Mouse (Mus musculus) liver, embryonic 16.5 days (tissue): ENCODE measurements around the gene Olfr837. TPM values are rescaled to one million over a fixed set of nuclear protein-coding genes. Genes with fewer than 3 reads are reported as not detected.
"Not testable (repeated sequence)": the region's sequence is repeated elsewhere in the genome, so short reads cannot be mapped to it uniquely, and the experiment has no call there.

ENCODE experiments used
- ATAC-seq: fragments of 200-750 bp; cut with Nextera tagmentation; 2 replicates; pipeline ENCODE4 v1.8.0; 2017; ENCODE audit warnings: low read depth, mild to moderate bottlenecking, moderate number of reproducible peaks, moderate library complexity
- H3K27ac ChIP-seq: fragments of 300-500 bp; sonication (generic); 2 replicates; pipeline ENCODE4 v1.5.1; 2014; ENCODE audit warnings: mild to moderate bottlenecking, low read length
- H3K27me3 ChIP-seq: fragments of 300-500 bp; sonication (generic); 2 replicates; pipeline ENCODE4 v1.6.1; 2014; ENCODE audit warnings: low read depth, low read length, mixed read lengths; ENCODE audit not compliant: control insufficient read depth, insufficient read depth
- H3K36me3 ChIP-seq: fragments of 300-500 bp; sonication (generic); 2 replicates; pipeline ENCODE4 v1.6.1; 2014; ENCODE audit warnings: mild to moderate bottlenecking; ENCODE audit not compliant: control insufficient read depth, insufficient read depth
- H3K4me1 ChIP-seq: fragments of 300-500 bp; sonication (generic); 2 replicates; pipeline ENCODE4 v1.6.1; 2014; ENCODE audit warnings: low read depth, low read length, mixed read lengths; ENCODE audit not compliant: control insufficient read depth
- H3K4me2 ChIP-seq: fragments of 300-500 bp; sonication (generic); 2 replicates; pipeline ENCODE4 v1.6.1; 2014; ENCODE audit warnings: low read depth, low read length, mixed read lengths
- H3K4me3 ChIP-seq: fragments of 300-500 bp; sonication (generic); 2 replicates; pipeline ENCODE4 v1.5.1; 2014; ENCODE audit warnings: low read depth, mild to moderate bottlenecking, low read length
- H3K9ac ChIP-seq: fragments of 300-500 bp; sonication (generic); 2 replicates; pipeline ENCODE4 v1.6.1; 2014; ENCODE audit warnings: low read depth, low read length
- H3K9me3 ChIP-seq: fragments of 300-500 bp; sonication (generic); replicated peaks from 2 replicates; pipeline ENCODE4 v1.6.1; 2016; ENCODE audit warnings: low read length; ENCODE audit not compliant: control insufficient read depth
- WGBS: fragments of 180-500 bp; shearing (Covaris S2); extraction: QIAGEN DNeasy Blood & Tissue Kit; methylation state at CpG from one replicate; pipeline ENCODE4 v1.1.7; 2014; ENCODE audit not compliant: insufficient replicate concordance; 5-methylcytosine and 5-hydroxymethylcytosine counted together
- polyA plus RNA-seq: library from polyadenylated mRNA; unstranded; fragments of >200 nt; fragmentation: Nextera tagmentation; extraction: Ambion mirVana; gene quantifications from 2 replicates; pipeline ENCODE4 v1.2.1, GENCODE M21; 2015

The Olfr837 gene
- not detected in 2 replicates for polyA plus RNA-seq

GRCm38 (mm10) chr9:19136017-19136416, at the start of gene Olfr837:
Gene Olfr837, plus strand, starts transcription at chr9:19136317.
- no peak for ATAC-seq
- WGBS, result 34% methylated on average over 1 of the region's 1 CpGs
- no peak within 1 kb of the TSS for H3K4me2 ChIP-seq
- no peaks in the 10 kb centered on the region for H3K4me1 ChIP-seq
- no peak within 1 kb of the TSS for H3K27ac ChIP-seq
- no peak within 1 kb of the TSS for H3K9ac ChIP-seq
- H3K9me3 ChIP-seq, result no peaks in the 10 kb centered on the region
- H3K4me3 ChIP-seq, result no peak within 1 kb of the TSS
- H3K27me3 ChIP-seq, result no peaks in the 10 kb centered on the region
- no peaks in the 10 kb centered on the region for H3K36me3 ChIP-seq

GRCm38 (mm10) chr9:19092889-19093753, 43.0 kb upstream of the Olfr837 start:
- not testable (repeated sequence) for H3K9ac ChIP-seq, H3K4me2 ChIP-seq, H3K4me1 ChIP-seq, H3K36me3 ChIP-seq, H3K27me3 ChIP-seq, H3K27ac ChIP-seq, ATAC-seq, H3K4me3 ChIP-seq, H3K9me3 ChIP-seq
- 30% methylated on average over 6 of the region's 6 CpGs for WGBS

GRCm38 (mm10) chr9:19097286-19097685, 38.8 kb upstream of the Olfr837 start:
- no peaks in the 10 kb centered on the region for H3K36me3 ChIP-seq
- WGBS, result 57% methylated on average over 4 of the region's 4 CpGs
- no peaks in the 10 kb centered on the region for H3K4me1 ChIP-seq
- ATAC-seq, result no peak
- H3K9me3 ChIP-seq, result no peaks in the 10 kb centered on the region
- no peaks in the 10 kb centered on the region for H3K27me3 ChIP-seq
- no peak overlapping the region for H3K9ac ChIP-seq
- no peak overlapping the region for H3K27ac ChIP-seq
- no peak overlapping the region for H3K4me2 ChIP-seq
- H3K4me3 ChIP-seq, result no peak overlapping the region

- H3K9ac ChIP-seq, result no peak within 1 kb of the TSS
- H3K27me3 ChIP-seq, result no peaks in the 10 kb centered on the region
- H3K4me3 ChIP-seq, result no peak within 1 kb of the TSS
- ATAC-seq, result no peak
- H3K27ac ChIP-seq, result no peak within 1 kb of the TSS
- H3K4me1 ChIP-seq, result no peaks in the 10 kb centered on the region
- no peaks in the 10 kb centered on the region for H3K9me3 ChIP-seq
- H3K4me2 ChIP-seq, result no peak within 1 kb of the TSS
- H3K36me3 ChIP-seq, result no peaks in the 10 kb centered on the region
These were observed 16.0 kb upstream of the Olfr837 start, which contains the start of gene Olfr836 for GRCm38 (mm10) chr9:19120082-19120481. Gene Olfr836, plus strand, starts transcription at chr9:19120382.

- Histone ChIP-seq H3K9me3 (no peaks in the 10 kb centered on the region), H3K27ac (no peak within 1 kb of the TSS), H3K4me1 (no peaks in the 10 kb centered on the region), H3K27me3 (no peaks in the 10 kb centered on the region), H3K4me2 (no peak within 1 kb of the TSS), H3K9ac (no peak within 1 kb of the TSS), H3K36me3 (no peaks in the 10 kb centered on the region), H3K4me3 (no peak within 1 kb of the TSS)
- no peak for ATAC-seq
- 50% methylated on average over 1 of the region's 1 CpGs for WGBS
These were observed 41.1 kb downstream of the Olfr837 start, which contains the start of gene Olfr839-ps1 for GRCm38 (mm10) chr9:19177212-19177611. Gene Olfr839-ps1, minus strand, starts transcription at chr9:19177312.

Other genes with a start within 250 kb of the Olfr837 start
- gene Olfr832, start 199.2 kb upstream of the Olfr837 start, polyA plus RNA-seq, result not detected in 2 replicates
- not detected in 2 replicates for gene Olfr834, start 148.3 kb upstream of the Olfr837 start, polyA plus RNA-seq
- not detected in 2 replicates for gene Olfr835, start 103.6 kb upstream of the Olfr837 start, polyA plus RNA-seq
- not detected in 2 replicates for gene Olfr836, start 15.9 kb upstream of the Olfr837 start, polyA plus RNA-seq
- gene Olfr839-ps1, start 41.0 kb downstream of the Olfr837 start, polyA plus RNA-seq, result not detected in 2 replicates
- not detected in 2 replicates for gene Olfr843, start 115.7 kb downstream of the Olfr837 start, polyA plus RNA-seq
- not detected in 2 replicates for gene Olfr844, start 180.0 kb downstream of the Olfr837 start, polyA plus RNA-seq
- gene Olfr845, start 200.1 kb downstream of the Olfr837 start, polyA plus RNA-seq, result not detected in 2 replicates
- gene Olfr846, start 227.7 kb downstream of the Olfr837 start, polyA plus RNA-seq, result not detected in 2 replicates
- gene Olfr847, start 242.4 kb downstream of the Olfr837 start, polyA plus RNA-seq, result not detected in 2 replicates